Mouse (Mus musculus): ENCODE measurements around the gene As3mt. TPM values are rescaled to one million over a fixed set of nuclear protein-coding genes. Genes with fewer than 3 reads are reported as not detected.
A peak's percentile ranks its signal among the peaks of the same experiment; 100 is the strongest.
"Not testable (repeated sequence)": the region's sequence is repeated elsewhere in the genome, so short reads cannot be mapped to it uniquely, and the experiment has no call there.

The As3mt gene
- total and polyA plus RNA-seq, 3 experiments, result 14.3 to 94.8 (median 89.0) TPM

DNA sequence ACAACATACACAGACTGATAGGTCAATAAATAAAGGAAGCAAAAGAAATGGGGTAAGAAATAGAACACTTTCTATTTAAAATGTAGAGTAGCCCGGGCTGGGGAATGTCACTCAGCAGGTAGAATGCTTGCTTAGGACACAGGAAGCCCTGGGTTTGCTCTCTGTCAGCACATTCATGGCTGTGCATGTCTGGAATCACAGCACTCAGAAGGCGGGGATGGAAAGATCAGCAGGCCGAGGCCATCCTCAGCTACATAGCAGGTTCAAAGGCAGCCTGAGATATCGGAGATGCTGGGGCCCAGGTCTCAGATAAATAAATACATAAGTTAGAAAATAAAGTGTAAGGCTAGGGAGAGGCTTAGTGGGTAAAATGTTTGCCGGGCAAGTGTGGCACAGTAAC, 45.0 kb downstream of the As3mt start:
- DNase-seq, result no peak

DNA sequence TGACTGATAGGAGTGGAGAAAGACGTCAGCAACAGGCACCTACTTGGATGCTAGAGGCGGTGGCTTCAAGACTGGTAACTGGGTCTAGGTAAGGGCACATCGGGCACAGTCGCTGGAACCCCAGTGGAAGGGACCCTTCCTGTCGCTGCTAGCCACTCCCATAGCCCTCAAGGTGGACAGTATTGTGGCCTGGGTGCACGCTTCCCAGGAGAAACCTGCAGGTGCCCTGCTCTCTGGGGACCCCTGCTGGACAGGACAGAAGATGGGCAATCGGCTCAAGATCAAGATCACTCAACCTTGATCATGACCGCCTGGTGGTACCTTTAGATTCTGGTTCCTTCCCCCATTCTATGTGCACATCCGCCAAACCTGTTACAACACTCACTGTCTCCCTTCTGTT, 47.8 kb downstream of the As3mt start:
- peak; percentile 45 for DNase-seq

DNA sequence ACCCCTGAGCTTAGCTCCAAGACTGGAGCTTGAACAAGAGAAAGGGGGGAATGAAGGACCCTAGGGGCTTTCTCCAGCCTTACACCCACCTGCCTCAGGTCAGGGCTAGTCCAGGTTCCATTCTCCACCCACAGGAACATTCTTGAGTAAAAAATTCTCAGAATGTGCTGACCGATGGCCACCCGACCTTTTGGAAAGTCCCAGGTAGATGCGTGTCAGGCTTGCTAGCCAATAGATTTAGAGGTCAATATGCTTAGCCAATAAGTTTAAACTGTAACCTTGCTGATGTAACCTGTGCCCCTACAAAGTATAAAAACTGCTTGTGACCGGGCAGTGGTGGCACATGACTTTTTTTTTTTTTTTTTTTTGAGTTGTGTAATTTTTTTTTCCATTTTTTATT, 49.0 kb downstream of the As3mt start:
- no peak for DNase-seq

DNA sequence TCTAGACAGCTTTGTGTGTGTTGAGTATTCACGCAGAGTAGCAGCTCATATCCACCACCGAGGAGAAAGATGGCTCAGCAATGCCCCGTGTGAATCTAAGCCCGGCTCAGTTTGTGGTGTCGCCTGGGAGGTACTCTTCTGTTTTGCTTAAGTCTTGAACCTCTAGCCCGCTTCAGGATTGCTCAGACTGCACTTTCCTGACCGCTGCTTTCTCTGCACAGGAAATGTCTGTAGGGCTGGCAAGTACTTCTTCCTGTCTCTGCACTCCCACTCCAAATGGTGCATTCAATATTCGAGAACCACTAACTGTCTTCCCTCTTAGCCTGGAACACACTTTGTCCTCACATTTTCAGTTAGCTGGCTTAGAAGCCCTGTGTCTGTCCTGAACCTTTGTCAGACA, 51.8 kb downstream of the As3mt start:
- DNase-seq, result no peak

DNA sequence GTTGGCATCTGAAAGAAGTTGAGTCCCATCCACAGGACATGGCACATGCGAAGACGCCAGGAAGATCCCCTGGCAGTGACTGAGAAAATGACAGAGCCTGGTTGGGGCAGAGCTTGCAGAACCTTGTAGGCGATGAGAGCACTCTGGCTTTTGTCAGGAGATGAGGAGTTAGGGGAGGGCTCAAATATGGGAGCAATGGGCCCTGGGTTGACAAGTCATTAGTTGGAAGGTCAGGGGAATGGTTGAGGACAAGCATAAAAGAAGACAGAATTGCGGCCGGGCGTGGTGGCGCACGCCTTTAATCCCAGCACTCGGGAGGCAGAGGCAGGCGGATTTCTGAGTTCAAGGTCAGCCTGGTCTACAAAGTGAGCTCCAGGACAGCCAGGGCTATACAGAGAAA, 52.7 kb downstream of the As3mt start:
- DNase-seq, result not testable (repeated sequence)

DNA sequence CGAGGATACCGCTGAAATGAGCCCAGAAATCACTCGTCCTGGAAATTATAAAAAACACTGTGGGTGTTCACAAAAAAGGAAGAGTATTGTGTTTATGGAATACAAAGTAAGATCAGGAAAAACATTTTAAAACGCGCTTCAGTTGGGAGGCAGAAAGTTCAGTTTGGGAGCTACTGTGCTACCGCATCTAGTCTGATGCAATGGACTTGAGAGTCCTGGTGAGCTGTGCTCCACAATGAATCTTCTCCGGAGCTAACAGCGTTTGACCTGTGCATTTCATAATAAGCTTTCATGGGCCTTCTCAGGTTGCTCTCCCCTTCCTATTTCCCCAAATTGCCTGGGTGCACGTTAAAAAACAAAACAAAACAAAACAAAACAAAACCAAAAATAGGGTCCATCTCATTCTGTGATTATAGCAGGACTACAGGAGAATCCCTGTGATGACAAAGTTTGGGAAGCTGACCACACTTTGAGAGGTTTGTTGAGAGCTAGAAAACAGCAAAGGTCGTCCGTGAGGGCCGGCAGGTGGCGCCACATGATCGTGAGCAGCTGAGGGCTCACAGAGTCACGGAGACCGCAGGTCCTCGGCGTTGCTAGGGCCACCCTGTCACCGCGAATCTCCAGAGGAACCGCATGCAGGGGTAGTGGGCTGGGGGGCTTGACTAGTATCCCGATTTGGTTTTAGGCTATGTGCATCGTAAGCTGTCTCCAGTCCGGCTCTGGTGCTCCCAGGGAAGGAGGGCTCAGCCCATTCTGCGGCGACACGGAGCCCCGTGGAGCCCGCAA, 53.3 kb downstream of the As3mt start:
- DNase-seq, result peak; percentile 89

DNA sequence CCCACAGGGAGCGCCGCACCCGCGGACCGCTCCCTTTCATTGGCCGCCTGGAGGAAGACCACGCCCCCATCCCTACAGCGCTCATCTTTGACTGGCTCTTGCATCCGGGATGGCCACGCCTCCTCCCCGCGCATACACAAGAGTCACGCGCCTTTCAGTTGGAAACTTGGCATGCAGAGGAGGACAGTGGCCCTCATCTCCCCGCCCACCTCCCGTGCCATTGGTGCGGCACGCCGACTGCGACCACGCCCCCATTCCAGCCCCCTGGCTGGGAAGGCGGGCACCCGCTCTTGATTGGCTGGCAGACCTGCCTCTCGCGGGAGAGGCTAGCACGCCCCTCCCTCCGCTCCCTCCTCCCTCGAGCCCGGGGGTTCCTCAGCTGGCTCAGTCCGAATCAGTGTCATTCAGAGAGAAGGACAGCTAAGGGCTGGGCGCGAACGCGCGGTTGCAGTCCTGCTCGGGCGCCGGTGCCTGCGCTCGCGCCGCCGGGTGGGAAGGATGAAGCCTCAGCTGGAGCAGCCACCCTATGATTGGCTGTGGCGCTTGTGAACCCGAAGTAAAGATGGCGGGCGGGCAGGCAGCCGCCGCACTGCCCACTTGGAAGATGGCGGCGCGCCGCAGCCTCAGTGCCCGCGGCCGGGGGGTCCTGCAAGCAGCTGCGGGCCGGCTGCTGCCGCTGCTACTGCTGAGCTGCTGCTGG, 54.1 kb downstream of the As3mt start, which contains the start of gene Cnnm2:
Cnnm2 (plus strand) TSS at position 350 of the 700 bp plus-strand sequence.
- DNase-seq, result peak; percentile 100

DNA sequence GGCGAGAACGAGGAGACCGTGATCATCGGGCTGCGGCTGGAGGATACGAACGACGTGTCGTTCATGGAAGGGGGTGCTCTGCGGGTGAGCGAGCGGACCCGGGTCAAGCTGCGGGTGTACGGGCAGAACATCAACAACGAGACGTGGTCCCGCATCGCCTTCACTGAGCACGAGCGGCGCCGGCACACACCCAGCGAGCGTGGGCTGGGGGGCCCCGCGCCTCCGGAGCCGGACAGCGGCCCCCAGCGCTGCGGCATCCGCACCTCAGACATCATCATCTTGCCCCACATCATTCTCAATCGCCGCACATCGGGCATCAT, 54.7 kb downstream of the As3mt start:
- DNase-seq, result no peak

DNA sequence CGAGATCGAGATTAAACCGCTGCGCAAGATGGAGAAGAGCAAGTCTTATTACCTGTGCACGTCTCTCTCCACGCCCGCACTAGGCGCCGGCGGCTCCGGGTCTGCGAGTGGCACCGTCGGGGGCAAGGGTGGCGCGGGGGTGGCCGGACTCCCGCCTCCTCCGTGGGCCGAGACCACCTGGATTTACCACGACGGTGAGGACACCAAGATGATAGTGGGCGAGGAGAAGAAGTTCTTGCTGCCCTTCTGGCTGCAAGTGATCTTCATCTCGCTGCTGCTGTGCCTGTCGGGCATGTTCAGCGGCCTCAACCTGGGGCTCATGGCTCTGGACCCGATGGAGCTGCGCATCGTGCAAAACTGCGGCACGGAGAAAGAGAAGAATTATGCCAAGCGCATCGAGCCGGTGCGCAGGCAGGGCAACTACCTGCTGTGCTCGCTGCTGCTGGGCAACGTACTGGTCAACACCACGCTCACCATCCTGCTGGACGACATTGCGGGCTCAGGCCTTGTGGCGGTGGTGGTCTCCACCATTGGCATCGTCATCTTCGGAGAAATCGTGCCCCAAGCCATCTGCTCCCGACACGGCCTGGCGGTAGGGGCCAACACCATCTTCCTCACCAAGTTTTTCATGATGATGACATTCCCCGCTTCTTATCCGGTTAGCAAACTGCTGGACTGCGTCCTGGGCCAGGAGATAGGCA, 55.2 kb downstream of the As3mt start:
- peak; percentile 54 for DNase-seq

DNA sequence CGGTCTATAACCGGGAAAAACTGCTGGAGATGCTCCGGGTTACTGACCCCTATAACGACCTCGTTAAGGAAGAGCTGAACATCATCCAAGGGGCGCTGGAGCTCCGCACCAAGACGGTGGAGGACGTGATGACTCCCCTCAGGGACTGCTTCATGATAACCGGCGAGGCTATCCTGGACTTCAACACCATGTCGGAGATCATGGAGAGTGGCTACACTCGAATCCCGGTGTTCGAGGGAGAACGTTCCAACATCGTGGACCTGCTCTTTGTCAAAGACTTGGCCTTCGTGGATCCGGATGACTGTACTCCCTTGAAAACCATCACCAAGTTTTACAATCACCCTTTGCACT, 55.7 kb downstream of the As3mt start:
- peak; percentile 52 for DNase-seq

DNA sequence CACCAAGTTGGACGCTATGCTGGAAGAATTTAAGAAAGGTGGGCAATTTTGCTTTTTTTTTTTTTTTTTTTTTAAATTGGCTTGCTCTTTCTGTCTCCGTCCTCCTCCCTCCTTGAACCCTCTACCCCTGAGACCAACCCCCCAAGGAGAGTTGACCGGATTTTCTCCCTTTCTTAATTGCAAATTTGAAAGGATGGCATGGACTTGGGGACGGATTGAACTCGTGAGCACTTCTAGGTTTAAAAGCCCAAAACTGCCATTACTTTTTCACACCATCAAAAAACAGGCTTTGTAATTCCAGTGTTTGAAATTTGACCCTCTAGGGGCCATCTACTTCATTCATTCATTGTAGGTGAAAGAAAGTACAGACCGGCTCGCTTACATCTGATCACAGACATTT, 56.1 kb downstream of the As3mt start:
- DNase-seq, result no peak

DNA sequence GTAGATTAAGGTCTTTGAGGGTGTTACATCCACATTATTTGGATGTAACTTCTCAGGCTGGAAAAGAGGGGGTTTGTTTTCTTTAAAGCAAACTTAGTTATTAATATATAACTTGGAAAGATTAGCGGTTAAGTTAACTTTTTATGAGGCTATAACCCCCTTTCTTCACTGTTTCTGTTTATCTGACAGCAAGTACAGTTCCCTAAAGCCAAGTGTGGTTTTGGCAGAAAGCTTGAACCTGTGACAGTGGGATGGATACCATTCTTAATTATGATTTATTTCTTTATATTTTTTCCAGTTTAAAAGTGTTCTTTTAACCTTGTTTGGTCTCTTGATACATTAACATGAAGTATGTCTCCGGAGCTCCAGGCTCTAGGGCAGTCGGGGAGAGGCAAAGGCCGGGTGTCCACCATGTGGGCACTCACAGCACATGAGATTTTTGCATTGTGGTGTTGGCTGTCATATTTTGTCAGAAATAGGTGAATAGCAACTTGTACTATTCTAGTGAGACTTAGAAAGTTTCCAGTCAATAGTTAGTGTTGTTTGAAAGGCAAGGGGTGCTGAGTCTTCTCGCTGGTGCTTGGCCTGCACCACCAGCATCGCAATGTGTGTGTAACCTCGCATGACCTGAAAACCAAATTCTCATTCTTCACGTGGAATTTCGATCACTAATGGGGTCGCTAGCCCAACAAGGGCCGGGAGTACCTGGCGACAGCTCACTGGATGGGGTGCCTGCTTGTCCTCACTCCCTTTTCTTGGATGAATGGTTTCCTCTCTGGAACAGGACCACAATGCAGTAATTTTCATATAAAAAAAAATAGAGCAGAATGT, 56.9 kb downstream of the As3mt start:
- DNase-seq, result no peak

DNA sequence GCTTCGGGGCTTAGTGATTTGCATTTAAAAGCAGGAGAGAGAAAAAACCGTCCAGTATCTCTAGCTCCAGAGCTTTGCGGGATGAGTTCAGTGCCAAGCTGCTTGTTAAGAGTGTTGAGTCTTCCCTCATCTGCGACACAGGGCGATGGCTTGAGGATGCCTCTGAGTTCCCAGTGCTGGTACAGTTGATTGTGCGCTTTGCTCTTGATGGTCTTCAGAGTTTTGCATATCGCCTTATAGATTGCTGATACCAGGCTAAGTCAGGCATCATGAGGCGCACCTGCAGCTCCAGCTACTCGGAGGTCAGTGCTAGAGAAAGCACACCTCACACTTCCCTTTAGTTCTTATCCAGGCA, 57.5 kb downstream of the As3mt start:
- no peak for DNase-seq

DNA sequence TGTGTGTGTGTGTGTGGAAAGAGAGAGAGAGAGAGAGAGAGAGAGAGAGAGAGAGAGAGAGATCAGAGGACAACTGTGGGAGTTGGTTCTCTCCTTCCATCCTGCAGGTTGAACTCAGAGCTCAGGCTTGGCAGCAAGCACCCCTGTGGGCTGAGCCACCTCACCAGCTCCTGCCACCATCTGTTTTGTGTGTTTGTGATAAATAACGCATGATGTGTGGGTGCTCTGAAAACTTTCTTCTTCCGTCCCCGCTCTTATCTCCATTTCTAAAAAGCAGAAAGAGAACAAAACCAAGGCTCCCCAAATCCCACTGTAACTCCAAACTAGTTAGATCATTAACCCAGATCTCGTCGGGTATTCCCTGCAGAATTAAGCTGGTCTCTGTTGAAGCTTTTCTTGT, 58.9 kb downstream of the As3mt start:
- no peak for DNase-seq

DNA sequence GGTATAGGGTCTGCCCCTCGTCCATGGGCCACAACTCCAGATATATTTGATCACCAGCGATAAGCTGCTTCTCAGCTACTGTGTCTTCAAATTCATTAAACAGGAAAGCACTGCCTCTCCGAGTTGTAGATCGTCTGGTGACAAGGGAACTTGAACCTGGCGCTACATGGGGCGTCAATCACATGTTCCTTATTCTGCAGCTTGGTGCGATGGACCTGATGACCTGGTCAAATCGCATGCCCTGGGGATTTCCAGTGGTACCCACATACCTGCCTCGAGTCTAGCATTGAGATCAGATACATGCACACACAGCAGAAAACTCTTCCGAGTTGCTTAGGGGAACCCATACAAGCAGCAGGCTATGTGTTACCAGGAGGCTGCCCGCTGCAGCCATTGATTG, 62.5 kb downstream of the As3mt start:
- no peak for DNase-seq

DNA sequence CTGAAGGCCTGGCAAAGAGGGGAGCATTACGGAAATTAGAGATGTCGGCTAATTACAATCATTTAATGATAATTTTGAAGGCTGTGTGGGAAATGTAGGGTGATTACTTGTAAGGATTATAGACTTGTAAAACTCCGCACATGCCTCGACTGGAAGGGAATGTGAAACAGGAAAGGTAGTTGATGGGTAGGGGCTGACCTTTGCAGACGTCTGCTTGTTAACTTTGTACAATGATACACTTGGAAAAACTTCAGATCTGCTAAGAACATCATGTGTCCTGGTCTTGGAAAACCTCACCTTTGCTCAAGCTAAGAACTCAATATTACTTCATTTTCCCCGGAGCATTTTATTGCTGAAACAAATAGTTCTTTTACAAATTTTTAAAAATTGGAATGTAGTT, 64.5 kb downstream of the As3mt start:
- DNase-seq, result no peak

DNA sequence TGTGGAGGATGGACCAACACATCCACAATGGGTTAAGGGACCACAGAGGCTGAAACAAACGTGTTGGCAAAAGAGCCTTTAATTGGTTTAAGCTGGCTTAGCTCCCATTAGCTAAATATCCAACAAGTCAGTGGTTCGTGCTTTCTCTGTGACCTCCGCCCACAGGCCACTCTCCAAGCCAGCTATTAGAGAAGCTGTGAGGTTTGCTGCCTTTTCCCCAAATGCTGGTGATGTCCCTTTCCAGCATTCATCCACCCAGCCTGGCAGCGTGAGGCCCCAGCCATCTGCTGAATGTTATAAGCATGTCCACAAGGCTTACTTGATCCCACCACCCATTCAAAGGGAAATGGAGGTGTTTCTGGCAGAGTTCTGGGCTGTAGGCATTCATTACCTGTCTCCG, 69.1 kb downstream of the As3mt start:
- no peak for DNase-seq

DNA sequence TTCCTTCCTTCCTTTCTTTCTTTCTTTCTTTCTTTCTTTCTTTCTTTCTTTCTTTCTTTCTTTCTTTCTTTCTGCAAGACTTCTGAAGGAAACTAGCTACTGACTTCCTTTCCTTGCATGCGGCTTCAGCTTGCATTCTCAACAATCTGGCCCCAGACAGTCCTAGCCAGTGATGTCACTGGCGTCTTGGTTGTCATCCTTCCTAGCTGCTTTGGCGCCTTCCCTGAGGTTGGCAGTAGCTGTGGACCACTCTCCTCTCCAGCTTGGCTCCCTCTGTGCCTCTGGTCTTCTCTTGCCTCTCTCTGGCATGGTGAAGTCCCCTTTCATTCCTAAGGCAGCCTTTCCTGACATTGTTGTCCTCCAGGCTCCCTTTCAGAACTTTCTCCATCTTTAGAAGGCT, 69.6 kb downstream of the As3mt start:
- DNase-seq, result no peak

DNA sequence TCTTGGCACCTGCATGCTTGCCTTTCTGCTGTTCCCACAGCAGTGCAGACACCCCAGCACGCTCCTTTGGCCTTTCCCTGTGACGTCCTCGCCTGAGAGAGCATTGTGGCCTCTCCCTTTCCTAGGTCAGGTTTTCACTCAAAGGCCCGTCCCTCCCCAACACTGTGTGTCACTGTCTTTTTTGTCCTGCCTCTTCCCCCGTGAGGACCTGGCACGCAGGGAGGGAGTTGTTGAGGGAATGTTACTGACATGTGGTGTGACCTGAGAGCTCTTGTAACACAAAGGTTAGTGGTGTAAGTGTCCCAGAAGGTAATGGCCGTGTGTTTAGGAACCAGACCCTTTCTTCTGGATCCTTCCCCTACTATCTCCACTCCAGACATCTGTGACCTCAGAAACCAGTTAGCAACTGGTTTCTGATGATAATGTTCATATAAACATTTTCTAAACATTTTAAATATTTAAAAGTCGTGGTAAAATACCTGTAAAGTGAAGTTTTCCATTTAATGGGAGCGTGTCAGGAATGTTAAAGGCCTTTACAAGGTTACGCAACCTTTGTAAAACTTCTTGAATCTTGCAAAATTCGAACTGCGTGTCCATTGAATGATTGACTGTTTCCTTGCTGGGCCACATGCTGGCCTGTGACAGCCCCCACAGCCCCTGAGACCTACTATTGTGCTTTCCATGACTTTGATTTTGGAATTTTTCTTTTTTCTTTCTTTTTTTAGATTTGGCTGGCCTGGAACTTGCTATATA, 70.8 kb downstream of the As3mt start:
- DNase-seq, result no peak

DNA sequence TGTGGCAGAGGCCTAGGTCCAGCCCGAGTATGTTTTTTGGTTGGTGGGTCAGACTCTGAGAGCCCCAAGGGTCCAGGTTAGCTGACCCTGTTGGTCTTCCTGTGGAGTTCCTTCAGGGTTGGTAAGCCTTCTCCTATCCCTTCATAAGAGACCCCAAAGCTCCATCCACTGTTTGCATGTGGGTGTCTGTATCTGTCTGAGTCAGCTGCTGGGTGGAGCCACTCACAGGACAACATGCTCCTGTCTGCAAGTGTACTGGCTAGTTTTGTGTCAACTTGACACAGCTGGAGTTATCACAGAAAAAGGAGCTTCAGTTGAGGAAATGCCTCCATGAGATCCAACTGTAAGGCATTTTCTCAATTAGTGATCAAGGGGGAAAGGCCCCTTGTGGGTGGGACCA, 71.9 kb downstream of the As3mt start:
- not testable (repeated sequence) for DNase-seq

DNA sequence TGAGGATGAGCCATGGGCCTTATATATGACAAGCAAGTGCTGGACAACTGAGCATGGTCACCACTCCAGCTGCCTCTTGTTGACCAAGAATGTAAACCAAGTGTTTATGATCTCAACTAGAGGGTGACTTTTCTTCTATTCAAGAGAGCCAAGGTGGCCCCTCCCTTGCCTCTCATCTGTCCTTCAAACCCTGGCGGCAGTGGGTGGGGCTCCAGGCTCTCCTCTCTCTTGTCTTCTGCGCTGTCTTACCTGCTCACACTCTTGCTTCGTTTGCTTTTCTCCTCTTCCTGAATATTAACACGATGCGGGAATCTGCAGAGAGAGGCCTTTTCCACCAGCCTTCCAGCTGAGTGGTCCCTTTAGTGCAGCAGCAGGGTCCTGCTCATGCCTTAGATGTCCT, 76.8 kb downstream of the As3mt start:
- DNase-seq, result no peak

DNA sequence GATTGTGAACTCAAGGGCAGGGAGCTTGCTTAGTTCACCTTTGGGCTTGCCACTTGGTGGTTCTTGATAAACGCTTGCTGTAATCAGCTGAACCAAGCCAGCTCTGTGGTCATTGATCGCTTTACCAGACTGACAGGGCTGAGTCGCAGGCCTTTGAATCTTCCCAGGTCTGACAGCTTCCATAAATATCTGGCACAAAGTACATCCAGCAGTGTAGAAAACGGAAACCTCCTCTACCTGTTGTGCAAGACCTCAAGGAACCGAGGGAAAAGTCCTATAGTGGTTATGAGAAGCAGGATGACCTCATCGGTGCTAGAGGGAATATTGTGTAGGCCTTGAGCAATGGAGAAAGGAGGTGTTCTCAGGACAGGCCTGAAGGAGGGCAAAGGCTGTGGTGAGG, 77.2 kb downstream of the As3mt start:
- DNase-seq, result no peak

All from adrenal gland, adult 2 months (tissue).